Mouse (Mus musculus): ENCODE data around the gene Rnf40. TPM values are rescaled to one million over a fixed set of nuclear protein-coding genes. Genes with fewer than 3 reads are reported as not detected.
"Not testable (repeated sequence)": the region's sequence is repeated elsewhere in the genome, so short reads cannot be mapped to it uniquely, and the experiment has no call there.

Gene Rnf40
- total RNA-seq, 2 experiments from 2014 or later: 63.6 to 73.4 TPM

DNA sequence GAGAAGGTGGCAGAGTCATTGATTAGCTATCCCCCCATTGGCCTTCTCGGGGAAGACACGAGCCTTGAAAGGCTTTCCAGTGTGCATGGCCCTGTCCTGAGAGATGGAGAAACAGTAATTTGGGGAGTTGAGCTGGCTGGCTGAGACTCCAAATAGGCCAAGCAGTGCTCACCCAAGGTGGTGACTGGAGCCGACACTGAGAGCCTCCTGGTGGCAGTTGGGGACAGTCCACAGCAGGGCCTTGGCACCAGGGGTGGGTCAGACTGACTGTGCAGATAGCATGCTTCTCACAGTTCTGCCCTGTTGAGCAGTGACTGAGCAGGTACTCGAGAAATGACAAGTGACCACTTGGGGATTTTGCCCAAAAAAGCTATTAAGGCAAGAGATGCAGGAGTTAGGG, 13.2 kb downstream of the Rnf40 start:
- no peak for DNase-seq (ENCODE audit: low spot score in 2 of 2)

DNA sequence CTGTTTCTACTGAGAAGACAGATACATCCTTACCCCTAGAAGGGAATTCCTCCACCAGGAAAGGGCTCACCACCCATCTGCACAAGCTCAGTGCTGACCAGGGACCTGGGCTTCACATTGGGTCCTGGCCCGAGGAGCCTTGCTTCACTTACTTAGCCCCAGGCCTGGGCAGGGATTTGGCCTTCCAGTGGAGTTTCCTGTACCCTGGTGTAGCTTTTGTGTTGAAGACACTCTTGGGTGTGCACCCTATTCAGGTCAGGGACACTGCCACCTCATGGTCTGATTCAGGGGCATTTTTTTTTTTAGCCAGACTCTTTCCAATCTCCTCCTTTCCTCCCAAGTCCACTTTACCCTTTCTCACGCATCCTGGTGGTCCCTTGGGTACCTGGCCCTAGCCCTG, 14.3 kb downstream of the Rnf40 start:
- no peak for DNase-seq (ENCODE audit: low spot score in 2 of 2)

- no peak for DNase-seq (ENCODE audit: low spot score in 2 of 2)
Observed at GRCm38 (mm10) chr7:127604256-127604655, 15.7 kb downstream of the Rnf40 start.

DNA sequence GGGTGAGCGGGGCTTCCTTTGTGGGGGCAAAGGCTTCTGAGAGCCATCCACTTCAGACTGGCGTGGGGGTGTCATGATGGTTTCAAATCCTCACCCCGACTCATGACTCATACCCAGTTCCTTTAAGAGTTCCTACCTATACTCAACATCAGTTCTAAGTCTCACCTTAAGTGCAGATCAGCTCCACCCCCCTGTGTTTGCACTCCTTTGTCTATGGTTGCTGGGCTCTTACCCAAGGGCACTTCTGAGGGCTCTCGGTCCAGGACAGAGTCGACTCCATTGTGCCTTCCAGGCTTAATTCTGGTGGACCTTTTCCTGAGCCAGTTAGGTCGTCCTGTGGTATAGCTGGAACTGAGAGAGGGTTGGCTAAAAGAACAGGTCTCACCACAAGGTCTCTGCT, 18.6 kb downstream of the Rnf40 start:
- DNase-seq (ENCODE audit: low spot score in 2 of 2): no peak

- DNase-seq (ENCODE audit: low spot score in 2 of 2): no peak
Observed at GRCm38 (mm10) chr7:127611011-127611410, 22.4 kb downstream of the Rnf40 start.

- no peak for DNase-seq (ENCODE audit: low spot score in 2 of 2)
Observed at GRCm38 (mm10) chr7:127611561-127611960, 23.0 kb downstream of the Rnf40 start.

- no peak for DNase-seq (ENCODE audit: low spot score in 2 of 2)
Observed at GRCm38 (mm10) chr7:127613501-127613900, 24.9 kb downstream of the Rnf40 start.

- DNase-seq (ENCODE audit: low spot score in 2 of 2): no peak
Observed at GRCm38 (mm10) chr7:127614091-127614490, 25.5 kb downstream of the Rnf40 start.

- peak in 1 of 2 experiments; percentile 31 for DNase-seq (ENCODE audit: low spot score in 2 of 2)
Observed at GRCm38 (mm10) chr7:127614511-127614890, 25.9 kb downstream of the Rnf40 start.

GRCm38 (mm10) chr7:127614891-127615843, 26.6 kb downstream of the Rnf40 start, which contains the start of gene Zfp629:
TSS of gene Zfp629 (minus strand) at chr7:127615797.
- DNase-seq (ENCODE audit: low spot score in 2 of 2): peak; percentile 65 to 70

GRCm38 (mm10) chr7:127616336-127616735, 27.8 kb downstream of the Rnf40 start:
- DNase-seq (ENCODE audit: low spot score in 2 of 2): no peak

- DNase-seq (ENCODE audit: low spot score in 2 of 2): no peak
Observed at GRCm38 (mm10) chr7:127616881-127617280, 28.3 kb downstream of the Rnf40 start.

DNA sequence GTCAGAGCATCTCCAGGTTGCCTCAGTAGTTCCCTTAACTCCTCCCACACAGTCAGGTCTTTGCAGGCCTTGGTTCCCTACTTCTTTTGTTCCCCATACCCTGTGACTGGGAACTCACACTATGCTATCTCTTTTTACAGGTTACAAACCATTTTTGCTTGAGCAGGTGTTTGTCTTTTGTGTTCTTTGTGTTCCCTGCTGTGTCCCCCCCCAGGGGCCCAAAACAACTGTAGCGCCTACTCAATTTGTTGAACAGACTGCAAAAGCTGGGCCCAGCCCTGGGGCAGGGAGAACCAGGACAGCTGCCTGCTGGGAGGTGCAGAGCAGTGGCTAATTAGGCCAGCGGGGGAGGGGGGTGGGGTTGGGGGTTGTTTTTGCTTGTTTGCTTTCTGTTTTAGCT, 29.4 kb downstream of the Rnf40 start:
- no peak for DNase-seq (ENCODE audit: low spot score in 2 of 2)

DNA sequence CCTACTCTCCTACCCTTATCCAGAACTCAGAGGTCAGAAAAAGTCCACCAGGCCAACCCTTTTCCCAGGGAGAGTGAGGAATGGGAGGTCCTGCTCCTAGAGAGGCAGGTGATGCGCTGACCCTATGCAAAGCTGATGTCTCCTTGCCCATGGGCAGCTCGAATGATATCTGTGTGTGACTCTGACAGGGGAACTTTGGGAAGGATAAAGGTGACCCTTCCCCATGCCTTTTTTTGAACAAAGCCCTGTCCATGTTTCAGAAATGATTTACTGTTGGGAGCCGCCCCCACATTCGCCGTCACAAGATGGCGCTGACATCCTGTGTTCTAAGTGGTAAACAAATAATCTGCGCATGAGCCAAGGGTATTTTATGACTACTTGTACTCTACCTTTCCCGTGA, 29.8 kb downstream of the Rnf40 start:
- DNase-seq (ENCODE audit: low spot score in 2 of 2): not testable (repeated sequence)

DNA sequence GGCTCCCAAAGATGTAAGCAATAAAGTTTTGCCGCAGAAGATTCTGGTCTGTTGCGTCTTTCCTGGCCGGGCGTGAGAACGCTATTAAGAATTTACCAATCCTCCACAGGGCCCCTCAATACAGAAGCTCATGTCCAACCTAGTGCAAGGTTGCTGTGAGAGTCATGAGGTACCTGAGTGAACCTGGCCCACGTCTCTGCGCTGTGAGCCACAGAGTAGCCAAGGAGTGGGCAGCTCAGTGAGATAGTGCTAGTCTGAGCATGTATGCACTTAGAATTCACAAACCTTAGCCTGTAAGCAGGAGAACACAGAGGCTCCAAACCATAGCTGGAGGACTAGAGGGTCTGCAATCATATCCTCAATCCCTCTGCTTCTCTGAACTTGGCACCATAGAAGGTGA, 37.5 kb downstream of the Rnf40 start:
- no peak for DNase-seq (ENCODE audit: low spot score in 2 of 2)

DNA sequence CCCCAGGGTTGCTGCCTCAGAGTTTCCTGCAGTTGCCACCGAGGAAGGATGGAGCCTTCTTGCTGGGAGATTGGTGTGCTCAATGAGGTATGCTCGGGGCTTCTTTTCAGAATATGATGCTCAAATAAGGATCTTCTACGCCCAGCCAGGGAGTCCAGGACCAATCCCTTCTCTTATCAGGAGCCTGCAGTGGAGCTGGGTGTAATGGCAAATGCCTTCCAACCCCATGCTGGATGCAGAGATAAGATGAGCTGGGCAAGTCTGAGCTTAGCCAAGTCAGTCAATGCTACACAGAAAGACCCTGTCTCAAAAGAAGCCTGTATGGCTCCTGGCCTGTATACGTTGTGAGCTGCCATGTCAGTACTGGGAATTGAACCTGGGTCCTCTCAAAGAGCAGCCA, 37.9 kb downstream of the Rnf40 start:
- DNase-seq (ENCODE audit: low spot score in 2 of 2): no peak

DNA sequence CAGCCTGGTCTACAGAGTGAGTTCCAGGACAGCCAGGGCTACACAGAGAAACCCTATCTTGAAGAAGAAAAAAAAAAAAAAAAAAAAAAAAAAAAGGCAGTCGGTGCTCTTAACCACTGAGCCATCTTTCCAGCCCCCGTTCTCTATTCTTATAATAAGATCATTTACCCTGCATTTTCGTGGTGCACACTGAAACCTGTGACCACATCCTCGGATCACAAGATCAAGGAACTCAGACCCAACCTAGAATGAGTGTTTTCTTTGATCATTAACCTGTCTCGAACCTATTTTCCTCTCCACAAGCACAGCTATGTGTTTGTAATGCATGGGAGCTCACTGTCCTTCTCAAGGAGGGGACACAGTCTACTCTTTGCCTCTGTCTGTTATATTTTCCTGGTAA, 40.1 kb downstream of the Rnf40 start:
- DNase-seq (ENCODE audit: low spot score in 2 of 2): no peak

- no peak for DNase-seq (ENCODE audit: low spot score in 2 of 2)
Observed at GRCm38 (mm10) chr7:127631416-127631815, 42.8 kb downstream of the Rnf40 start.

GRCm38 (mm10) chr7:127636963-127637362, 48.4 kb downstream of the Rnf40 start:
- peak; percentile 79 to 83 for DNase-seq (ENCODE audit: low spot score in 2 of 2)

DNA sequence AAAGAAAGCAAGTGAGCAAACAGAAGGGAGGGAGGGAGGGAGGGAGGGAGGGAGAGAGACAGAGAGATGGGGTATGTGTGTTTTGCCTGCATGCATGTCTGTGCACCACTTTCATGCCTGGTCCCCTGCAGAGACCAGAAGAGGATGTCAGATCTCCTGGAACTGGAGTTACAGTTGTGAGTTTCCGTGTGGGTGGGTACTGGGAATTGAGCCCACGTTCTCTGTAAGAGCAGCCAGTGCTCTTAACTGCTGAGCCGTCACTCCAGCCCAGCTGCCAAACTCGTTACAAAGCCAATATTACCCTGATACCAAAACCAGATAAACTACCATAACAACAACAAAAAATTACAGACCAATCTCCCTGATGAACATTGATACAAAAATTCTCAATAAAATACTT, 52.7 kb downstream of the Rnf40 start:
- DNase-seq (ENCODE audit: low spot score in 2 of 2): peak in 1 of 2 experiments; percentile 12

DNA sequence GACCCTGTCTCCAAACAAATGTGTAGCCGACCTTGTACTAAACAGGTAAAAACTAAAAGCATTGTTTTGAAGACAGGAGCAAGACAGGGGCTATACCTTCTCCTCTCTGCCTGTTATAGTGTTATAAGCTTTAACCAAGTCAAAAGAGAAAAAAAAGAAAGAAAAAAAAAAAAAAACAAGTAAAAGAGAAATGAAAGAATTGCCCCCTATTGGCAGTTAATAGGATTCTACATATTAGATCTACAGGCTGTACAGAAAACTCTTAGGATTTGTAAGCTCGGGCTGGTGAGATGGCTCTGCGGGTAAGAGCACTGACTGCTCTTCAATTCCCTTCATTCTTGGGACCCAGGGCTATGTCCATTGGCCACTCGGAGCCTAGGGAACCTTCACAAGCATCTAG, 53.7 kb downstream of the Rnf40 start:
- no peak for DNase-seq (ENCODE audit: low spot score in 2 of 2)

DNA sequence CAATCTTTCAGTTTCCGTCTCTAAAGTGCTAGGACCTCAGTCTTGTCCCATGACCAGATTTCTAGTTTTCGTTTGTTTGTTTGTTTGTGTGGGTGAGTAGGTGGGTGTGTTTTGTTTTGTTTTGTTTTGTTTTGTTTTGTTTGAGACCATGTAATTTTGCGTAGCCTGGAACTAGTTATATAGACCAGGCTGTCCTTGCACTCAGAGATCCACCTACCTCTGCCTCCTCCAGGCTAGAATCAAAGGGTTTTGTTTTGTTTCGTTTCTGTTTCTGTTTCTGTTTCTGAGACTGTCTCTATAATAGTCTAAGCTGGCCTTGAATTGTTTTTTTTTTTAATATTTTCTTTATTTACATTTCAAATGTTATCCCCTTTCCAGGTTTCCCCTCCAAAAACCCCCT, 57.8 kb downstream of the Rnf40 start:
- no peak for DNase-seq (ENCODE audit: low spot score in 2 of 2)

- DNase-seq (ENCODE audit: low spot score in 2 of 2): not testable (repeated sequence)
Observed at GRCm38 (mm10) chr7:127647576-127647975, 59.0 kb downstream of the Rnf40 start.
